Mouse (Mus musculus): ENCODE measurements around the gene Ms4a2.

Gene Ms4a2

DNA sequence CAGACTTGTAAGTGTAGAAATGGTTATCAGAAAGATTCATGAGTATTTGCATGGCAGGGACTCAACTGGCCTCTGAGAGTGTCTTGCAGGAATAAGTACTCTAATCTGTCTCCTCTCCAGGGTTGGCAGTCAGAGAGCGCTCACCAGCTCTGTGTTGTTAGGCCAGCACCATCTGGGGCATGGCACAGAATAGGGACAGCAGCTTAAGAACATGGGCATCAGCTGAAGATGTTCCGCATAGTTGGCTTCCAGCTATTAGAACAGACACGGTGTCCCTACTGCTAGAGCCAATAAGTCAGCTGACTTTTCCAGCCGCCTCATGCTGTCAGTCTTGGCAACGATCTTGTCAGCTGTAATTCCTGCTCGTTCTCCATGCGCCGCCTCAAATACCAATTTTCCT, 48.6 kb downstream of the Ms4a2 start:
- DNase-seq: no peak

Data from right cerebral cortex, postnatal 14 days (tissue).